Mouse (Mus musculus): ENCODE data around the gene Ep400.
A peak's percentile ranks its signal among the peaks of the same experiment; 100 is the strongest.
"Not testable (repeated sequence)": the region's sequence is repeated elsewhere in the genome, so short reads cannot be mapped to it uniquely, and the experiment has no call there.

The Ep400 gene

GRCm38 (mm10) chr5:110779276-110779997 lies 8.9 kb upstream of the Ep400 start:
- DNase-seq, result peak in 1 of 2 experiments; percentile 49

- DNase-seq, result no peak
Observed at GRCm38 (mm10) chr5:110778263-110778662, 7.7 kb upstream of the Ep400 start.

GRCm38 (mm10) chr5:110776141-110776540 lies 5.6 kb upstream of the Ep400 start:
- no peak for DNase-seq

- DNase-seq, result no peak
Observed at GRCm38 (mm10) chr5:110774511-110774910, 4.0 kb upstream of the Ep400 start.

DNA sequence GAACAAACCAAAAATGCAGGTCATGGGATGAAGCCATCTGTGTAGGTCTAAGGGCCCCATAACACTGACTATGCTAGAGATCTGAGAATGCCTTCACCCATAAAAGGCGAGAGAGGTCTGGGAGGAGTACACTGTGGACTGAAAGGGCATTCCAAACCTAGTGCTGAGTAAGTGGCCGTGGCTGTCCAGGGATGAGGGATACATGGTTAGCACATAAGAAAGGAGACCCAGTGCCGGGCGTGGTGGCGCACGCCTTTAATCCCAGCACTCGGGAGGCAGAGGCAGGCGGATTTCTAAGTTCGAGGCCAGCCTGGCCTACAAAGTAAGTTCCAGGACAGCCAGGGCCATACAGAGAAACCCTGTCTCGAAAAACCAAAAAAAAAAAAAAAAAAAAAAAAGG lies 2.4 kb upstream of the Ep400 start:
- not testable (repeated sequence) for DNase-seq

DNA sequence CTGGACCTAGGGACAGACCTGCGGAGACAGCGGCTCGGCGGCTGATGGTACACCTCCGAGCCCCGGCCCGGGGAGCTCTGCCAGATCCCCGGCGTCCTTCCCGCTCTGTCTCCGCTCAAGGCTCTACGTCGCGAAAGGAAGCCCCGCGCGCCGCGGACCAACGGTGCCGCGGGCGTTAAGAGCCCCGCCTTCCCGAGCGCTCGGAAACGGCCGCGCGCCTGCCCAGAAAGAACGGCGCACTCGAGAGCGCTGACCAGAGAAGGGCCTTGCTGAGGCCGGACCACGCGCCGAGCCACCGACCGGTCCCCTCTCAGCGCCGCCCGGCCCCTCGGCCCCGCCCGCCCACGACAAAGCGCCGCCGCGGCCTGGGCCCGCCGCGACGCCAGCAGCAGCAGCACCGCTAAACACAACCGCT lies 479 bp downstream of the Ep400 start:
- no peak for DNase-seq

- DNase-seq, result no peak
Observed at GRCm38 (mm10) chr5:110769272-110769671, 1.2 kb downstream of the Ep400 start.

DNA sequence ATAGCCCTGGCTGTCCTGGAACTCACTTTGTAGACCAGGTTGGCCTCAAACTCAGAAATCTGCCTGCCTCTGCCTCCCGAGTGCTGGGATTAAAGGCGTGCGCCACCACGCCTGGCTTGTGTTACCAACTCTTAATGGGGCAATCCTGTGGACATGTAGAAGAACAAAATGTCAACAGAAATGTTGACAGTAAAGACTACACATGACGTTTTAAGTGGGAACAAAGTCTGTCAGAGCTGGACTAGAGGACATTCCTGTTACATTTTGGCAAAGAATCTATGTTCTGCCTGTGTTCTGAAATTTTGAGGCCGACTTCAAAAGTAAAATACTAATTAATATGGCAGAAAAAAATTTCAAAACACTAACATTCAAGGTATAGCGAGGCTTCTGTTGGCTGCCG lies 6.6 kb downstream of the Ep400 start:
- DNase-seq, result no peak

DNA sequence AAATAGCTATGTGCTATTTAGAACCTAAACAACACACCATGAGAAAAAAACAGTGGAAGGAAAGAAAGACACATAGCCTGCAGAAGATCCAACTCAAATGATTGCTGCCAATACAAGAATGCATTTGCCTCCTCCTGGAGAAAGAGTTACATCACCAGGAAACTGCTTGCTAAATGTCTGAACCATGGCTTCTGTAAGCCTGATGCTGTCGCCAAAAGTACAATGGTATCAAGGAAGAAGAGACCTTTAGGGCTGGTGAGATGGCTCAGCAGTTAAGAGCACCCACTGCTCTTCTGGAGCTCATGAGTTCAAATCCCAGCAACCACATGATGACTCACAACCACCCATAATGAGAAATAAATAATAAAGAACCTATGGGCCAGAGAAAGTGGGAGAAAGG lies 25.5 kb downstream of the Ep400 start:
- no peak for DNase-seq

DNA sequence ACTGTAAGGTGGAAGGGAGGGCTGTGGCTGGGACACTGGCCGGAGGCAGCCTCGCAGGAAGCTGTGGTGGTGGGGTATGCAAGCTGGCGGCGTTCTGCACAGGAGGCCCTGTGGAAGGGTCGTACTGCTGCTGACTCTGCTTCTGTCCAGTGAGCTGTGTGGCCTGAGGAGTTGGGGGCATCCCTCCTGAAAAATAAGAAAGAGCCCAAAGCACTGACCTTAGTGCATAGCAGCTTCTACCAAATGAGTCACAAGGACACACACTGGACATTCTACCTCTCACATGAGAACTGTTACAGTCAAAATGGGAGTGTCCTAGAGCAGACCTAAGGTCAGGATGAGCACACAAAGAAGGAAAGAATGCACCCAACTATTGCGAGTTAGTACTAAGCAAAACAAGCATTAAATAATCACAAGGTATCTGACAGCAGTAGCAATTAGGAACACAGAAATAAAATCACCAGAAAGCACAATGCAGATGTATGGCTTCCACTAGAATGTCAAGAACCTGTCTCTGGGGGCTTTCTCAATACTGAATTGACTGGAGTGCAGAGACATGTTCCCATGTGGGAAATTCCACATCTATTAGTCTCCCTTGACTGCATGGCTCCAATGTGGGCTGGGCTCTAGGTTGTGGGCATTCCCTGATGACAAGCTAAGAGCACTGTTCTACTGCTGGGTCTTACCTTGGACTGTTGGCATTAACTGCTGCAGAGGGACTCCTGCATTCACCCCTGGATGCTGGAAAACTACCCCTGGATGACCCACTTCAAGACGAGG lies 30.8 kb downstream of the Ep400 start:
- no peak for DNase-seq

GRCm38 (mm10) chr5:110735606-110736005 lies 34.9 kb downstream of the Ep400 start:
- no peak for DNase-seq

DNA sequence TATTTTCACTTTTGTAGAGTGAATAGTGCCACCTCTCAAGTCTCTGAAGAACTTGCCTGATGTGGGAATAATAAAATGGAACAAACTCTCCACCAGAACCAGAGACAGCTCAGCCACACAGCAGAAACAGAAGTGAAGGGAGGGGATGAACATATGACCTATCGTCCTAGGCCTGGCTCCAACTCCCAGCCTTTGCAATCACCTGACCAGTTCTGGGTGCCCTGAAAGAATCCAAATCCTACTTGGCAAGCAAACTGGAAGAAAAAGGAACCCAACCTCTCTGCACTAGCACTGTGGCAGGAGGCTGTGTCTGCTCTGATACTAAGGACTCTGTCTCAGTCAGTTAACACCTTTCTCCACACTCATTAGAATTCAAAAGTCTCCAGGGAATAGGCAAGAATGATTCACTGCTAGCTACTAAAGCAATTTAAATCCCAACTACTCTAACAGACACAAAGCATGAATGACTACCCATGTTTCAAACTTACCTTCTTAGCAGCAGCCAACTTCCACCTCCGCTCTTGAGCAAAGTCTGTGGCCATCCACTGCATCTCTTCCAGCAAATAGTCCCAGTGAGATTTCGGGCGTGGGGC lies 37.2 kb downstream of the Ep400 start:
- no peak for DNase-seq

- no peak for DNase-seq
Observed at GRCm38 (mm10) chr5:110731227-110731626, 39.3 kb downstream of the Ep400 start.

- no peak for DNase-seq
Observed at GRCm38 (mm10) chr5:110727850-110728249, 42.7 kb downstream of the Ep400 start.

GRCm38 (mm10) chr5:110723543-110723942 lies 47.0 kb downstream of the Ep400 start:
- DNase-seq, result no peak

DNA sequence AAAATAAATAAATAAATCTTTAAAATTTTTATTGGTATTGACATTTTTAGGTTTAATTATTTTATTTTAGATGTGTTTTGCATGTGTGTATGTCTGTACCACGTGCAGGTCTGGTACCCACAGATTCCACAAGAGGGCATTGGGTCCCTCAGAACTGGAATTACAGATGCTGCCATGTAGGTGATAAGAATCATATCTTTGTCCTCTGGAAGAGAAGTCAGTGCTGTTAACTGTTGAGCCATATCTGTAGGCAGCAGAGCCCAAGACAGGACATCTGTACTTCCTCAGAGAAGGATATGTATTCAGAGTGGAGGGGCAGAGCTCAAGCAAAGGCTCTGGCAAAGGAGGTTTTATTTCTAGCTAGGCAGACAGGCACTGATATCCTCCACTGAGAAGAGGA lies 49.1 kb downstream of the Ep400 start:
- DNase-seq, result not testable (repeated sequence)

GRCm38 (mm10) chr5:110711455-110711854 lies 59.1 kb downstream of the Ep400 start:
- DNase-seq, result no peak

GRCm38 (mm10) chr5:110709256-110709655 lies 61.3 kb downstream of the Ep400 start:
- no peak for DNase-seq

DNA sequence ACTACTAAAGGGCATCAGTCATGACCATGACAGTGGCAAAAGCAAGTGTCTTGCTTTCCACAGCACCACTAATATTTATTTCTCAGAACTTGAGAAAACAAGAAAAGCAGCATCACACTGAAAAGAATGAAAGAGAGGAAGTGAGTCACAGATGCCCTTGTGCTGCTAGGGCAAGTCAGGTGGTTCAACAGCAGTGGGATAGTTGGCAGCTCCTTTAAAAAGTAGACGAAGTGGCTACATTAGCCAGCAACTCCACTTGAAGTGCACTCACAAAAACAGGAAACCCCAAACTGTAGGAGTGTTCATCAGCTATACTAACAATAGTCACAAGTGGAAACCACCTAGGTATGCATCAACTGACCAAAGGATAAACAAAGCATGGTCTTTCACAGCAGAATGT lies 66.5 kb downstream of the Ep400 start:
- DNase-seq, result no peak

GRCm38 (mm10) chr5:110698617-110699016 lies 71.9 kb downstream of the Ep400 start:
- no peak for DNase-seq

- DNase-seq, result no peak
Observed at GRCm38 (mm10) chr5:110682041-110682440, 88.5 kb downstream of the Ep400 start.

DNA sequence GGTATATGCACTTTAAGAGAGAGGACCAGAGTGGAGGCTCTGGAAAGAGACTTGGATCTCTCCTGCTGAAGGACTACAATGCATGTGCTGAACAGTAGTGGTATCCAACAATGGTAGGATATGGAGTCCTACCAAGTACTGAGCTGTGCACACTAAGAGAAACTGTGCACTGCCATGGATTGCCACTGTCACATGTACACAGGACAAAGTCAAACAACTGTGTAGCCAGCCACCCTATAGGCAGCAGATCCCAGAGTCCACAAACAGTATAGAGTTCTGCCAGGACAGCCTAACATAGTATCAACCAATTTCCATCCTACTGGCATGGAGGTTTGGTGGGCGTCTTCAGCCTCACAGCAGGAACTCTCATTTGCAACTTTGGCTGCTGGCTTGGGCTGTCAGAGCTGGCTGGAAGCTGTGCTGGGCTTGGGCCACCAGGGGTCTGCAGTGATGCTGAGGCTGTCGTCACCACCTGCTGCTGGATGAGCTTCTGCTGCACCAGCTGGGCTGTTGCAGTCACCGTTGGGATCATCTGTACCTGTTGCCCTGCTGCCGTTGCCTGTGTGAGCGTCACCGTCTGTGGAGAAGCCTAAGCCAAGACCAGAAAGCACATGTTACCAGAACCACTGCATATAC lies 104.9 kb downstream of the Ep400 start:
- DNase-seq, result no peak

- no peak for DNase-seq
Observed at GRCm38 (mm10) chr5:110664750-110665269, 105.7 kb downstream of the Ep400 start.

Data from cerebellum, postnatal 14 days (tissue).